Mouse (Mus musculus): Measurements from ENCODE around the gene C130050O18Rik. TPM values are rescaled to one million over a fixed set of nuclear protein-coding genes. Genes with fewer than 3 reads are reported as not detected.

Gene C130050O18Rik
- polyA plus RNA-seq, 1 experiment from 2014 or later = 0.56 TPM

- peak overlapping the region; percentile 77 for H3K4me3 ChIP-seq
- DNase-seq (ENCODE audit: low spot score) = peak; percentile 96
- peaks cover 34% of the 10 kb centered on the region for H3K4me1 ChIP-seq
- no peaks in the 10 kb centered on the region for H3K36me3 ChIP-seq
- WGBS = 2% methylated on average over 39 of the region's 39 CpGs
- no peaks in the 10 kb centered on the region for H3K27me3 ChIP-seq (ENCODE audit: low read depth, poor library complexity, severe bottlenecking)
- no peaks in the 10 kb centered on the region for H3K9me3 ChIP-seq (replicated peaks)
- peak overlapping the region; percentile 98 for H3K27ac ChIP-seq
Measured at GRCm38 (mm10) chr5:139371631-139372401, 33.3 kb upstream of the C130050O18Rik start.

- Histone ChIP-seq H3K27me3 (ENCODE audit: low read depth, poor library complexity, severe bottlenecking) (no peaks in the 10 kb centered on the region), H3K4me3 (no peak overlapping the region), H3K36me3 (no peaks in the 10 kb centered on the region), H3K9me3 (replicated peaks) (no peaks in the 10 kb centered on the region), H3K4me1 (peaks cover 46% of the 10 kb centered on the region), H3K27ac (no peak overlapping the region)
- 83% methylated on average over 3 of the region's 3 CpGs for whole genome bisulfite sequencing
- DNase-seq (ENCODE audit: low spot score) = no peak
Measured at GRCm38 (mm10) chr5:139373126-139373525, 32.0 kb upstream of the C130050O18Rik start.

GRCm38 (mm10) chr5:139373889-139374444, 31.1 kb upstream of the C130050O18Rik start:
- H3K36me3 ChIP-seq = no peaks in the 10 kb centered on the region
- H3K4me3 ChIP-seq = no peak overlapping the region
- no peaks in the 10 kb centered on the region for H3K9me3 ChIP-seq (replicated peaks)
- no peak overlapping the region for H3K27ac ChIP-seq
- H3K4me1 ChIP-seq = peaks cover 52% of the 10 kb centered on the region
- DNase-seq (ENCODE audit: low spot score) = no peak
- WGBS = 85% methylated on average over 6 of the region's 6 CpGs
- H3K27me3 ChIP-seq (ENCODE audit: low read depth, poor library complexity, severe bottlenecking) = no peaks in the 10 kb centered on the region

GRCm38 (mm10) chr5:139374841-139375240, 30.2 kb upstream of the C130050O18Rik start:
- H3K36me3 ChIP-seq = no peaks in the 10 kb centered on the region
- H3K27me3 ChIP-seq (ENCODE audit: low read depth, poor library complexity, severe bottlenecking) = no peaks in the 10 kb centered on the region
- H3K4me3 ChIP-seq = no peak overlapping the region
- H3K9me3 ChIP-seq (replicated peaks) = no peaks in the 10 kb centered on the region
- peaks cover 60% of the 10 kb centered on the region for H3K4me1 ChIP-seq
- no peak overlapping the region for H3K27ac ChIP-seq
- no peak for DNase-seq (ENCODE audit: low spot score)
- WGBS = 89% methylated on average over 2 of the region's 2 CpGs

- Histone ChIP-seq H3K9me3 (replicated peaks) (no peaks in the 10 kb centered on the region), H3K4me1 (peaks cover 49% of the 10 kb centered on the region), H3K36me3 (no peaks in the 10 kb centered on the region), H3K4me3 (no peak within 1 kb of the TSS), H3K27me3 (ENCODE audit: low read depth, poor library complexity, severe bottlenecking) (0 out of 2 replicates have a peak, but pooled peaks cover 5% of the 10 kb centered on the region), H3K27ac (peak within 1 kb of the TSS; percentile 81)
- WGBS = 80% methylated on average over 18 of the region's 18 CpGs
- no peak for DNase-seq (ENCODE audit: low spot score)
Measured at GRCm38 (mm10) chr5:139377468-139378270, 27.4 kb upstream of the C130050O18Rik start, which contains the start of gene Gpr146. Gene Gpr146, plus strand, starts transcription at chr5:139377697.

- 92% methylated on average over 7 of the region's 7 CpGs for WGBS
- Histone ChIP-seq H3K36me3 (no peaks in the 10 kb centered on the region), H3K27ac (peak overlapping the region; percentile 81), H3K9me3 (replicated peaks) (no peaks in the 10 kb centered on the region), H3K27me3 (ENCODE audit: low read depth, poor library complexity, severe bottlenecking) (0 out of 2 replicates have a peak, but pooled peaks cover 5% of the 10 kb centered on the region), H3K4me1 (peaks cover 52% of the 10 kb centered on the region), H3K4me3 (no peak overlapping the region)
- DNase-seq (ENCODE audit: low spot score) = no peak
Measured at GRCm38 (mm10) chr5:139378271-139378556, 26.9 kb upstream of the C130050O18Rik start.

GRCm38 (mm10) chr5:139378986-139379629, 26.0 kb upstream of the C130050O18Rik start:
- H3K27ac ChIP-seq = peak overlapping the region; percentile 81; the same call in 1 of the 2 replicates
- WGBS = 58% methylated on average over 21 of the region's 21 CpGs
- DNase-seq (ENCODE audit: low spot score) = no peak
- H3K4me1 ChIP-seq = peaks cover 50% of the 10 kb centered on the region
- H3K36me3 ChIP-seq = no peaks in the 10 kb centered on the region
- no peaks in the 10 kb centered on the region for H3K9me3 ChIP-seq (replicated peaks)
- 0 out of 2 replicates have a peak, but pooled peaks cover 5% of the 10 kb centered on the region for H3K27me3 ChIP-seq (ENCODE audit: low read depth, poor library complexity, severe bottlenecking)
- no peak overlapping the region for H3K4me3 ChIP-seq

GRCm38 (mm10) chr5:139379771-139380384, 25.2 kb upstream of the C130050O18Rik start:
- peak overlapping the region; percentile 81 for H3K27ac ChIP-seq
- H3K36me3 ChIP-seq = no peaks in the 10 kb centered on the region
- H3K9me3 ChIP-seq (replicated peaks) = no peaks in the 10 kb centered on the region
- H3K27me3 ChIP-seq (ENCODE audit: low read depth, poor library complexity, severe bottlenecking) = 0 out of 2 replicates have a peak, but pooled peaks cover 5% of the 10 kb centered on the region
- H3K4me1 ChIP-seq = peaks cover 53% of the 10 kb centered on the region
- WGBS = 33% methylated on average over 8 of the region's 8 CpGs
- no peak for DNase-seq (ENCODE audit: low spot score)
- peak overlapping the region; percentile 71 for H3K4me3 ChIP-seq

GRCm38 (mm10) chr5:139380385-139381248, 24.5 kb upstream of the C130050O18Rik start:
- H3K27ac ChIP-seq = peak overlapping the region; percentile 81
- H3K36me3 ChIP-seq = no peaks in the 10 kb centered on the region
- H3K9me3 ChIP-seq (replicated peaks) = no peaks in the 10 kb centered on the region
- H3K4me1 ChIP-seq = peaks cover 53% of the 10 kb centered on the region
- WGBS = 2% methylated on average over 73 of the region's 73 CpGs
- DNase-seq (ENCODE audit: low spot score) = peak; percentile 89
- H3K27me3 ChIP-seq (ENCODE audit: low read depth, poor library complexity, severe bottlenecking) = 0 out of 2 replicates have a peak, but pooled peaks cover 5% of the 10 kb centered on the region
- peak overlapping the region; percentile 71 for H3K4me3 ChIP-seq

- H3K4me3 ChIP-seq = no peak overlapping the region
Measured at GRCm38 (mm10) chr5:139381586-139382513, 23.2 kb upstream of the C130050O18Rik start.

GRCm38 (mm10) chr5:139382760-139383159, 22.3 kb upstream of the C130050O18Rik start:
- H3K4me1 ChIP-seq = peaks cover 55% of the 10 kb centered on the region
- 0 out of 2 replicates have a peak, but pooled peaks cover 5% of the 10 kb centered on the region for H3K27me3 ChIP-seq (ENCODE audit: low read depth, poor library complexity, severe bottlenecking)
- 83% methylated on average over 8 of the region's 8 CpGs for WGBS
- H3K27ac ChIP-seq = peak overlapping the region; percentile 40
- DNase-seq (ENCODE audit: low spot score) = no peak
- no peaks in the 10 kb centered on the region for H3K36me3 ChIP-seq
- no peaks in the 10 kb centered on the region for H3K9me3 ChIP-seq (replicated peaks)
- no peak overlapping the region for H3K4me3 ChIP-seq

More at GRCm38 (mm10) chr5:139381586-139382513, 23.2 kb upstream of the C130050O18Rik start:
- no peak overlapping the region for H3K27ac ChIP-seq
- no peaks in the 10 kb centered on the region for H3K9me3 ChIP-seq (replicated peaks)
- H3K27me3 ChIP-seq (ENCODE audit: low read depth, poor library complexity, severe bottlenecking) = 0 out of 2 replicates have a peak, but pooled peaks cover 5% of the 10 kb centered on the region
- DNase-seq (ENCODE audit: low spot score) = no peak
- H3K4me1 ChIP-seq = peaks cover 56% of the 10 kb centered on the region
- 84% methylated on average over 18 of the region's 18 CpGs for WGBS
- no peaks in the 10 kb centered on the region for H3K36me3 ChIP-seq

All from limb, embryonic 10.5 days (tissue).